Mouse (Mus musculus): Measurements from ENCODE around the gene Myh2. TPM values are rescaled to one million over a fixed set of nuclear protein-coding genes. Genes with fewer than 3 reads are reported as not detected.

Myh2 gene
- not detected for total RNA-seq (2022)

- no peak for DNase-seq
Measured at GRCm38 (mm10) chr11:67170727-67171126, at the start of gene Myh2. Gene Myh2, plus strand, starts transcription at chr11:67171027.

GRCm38 (mm10) chr11:67124943-67125342, 45.9 kb upstream of the Myh2 start:
- DNase-seq: no peak

GRCm38 (mm10) chr11:67125361-67125760, 45.5 kb upstream of the Myh2 start:
- no peak for DNase-seq

DNA sequence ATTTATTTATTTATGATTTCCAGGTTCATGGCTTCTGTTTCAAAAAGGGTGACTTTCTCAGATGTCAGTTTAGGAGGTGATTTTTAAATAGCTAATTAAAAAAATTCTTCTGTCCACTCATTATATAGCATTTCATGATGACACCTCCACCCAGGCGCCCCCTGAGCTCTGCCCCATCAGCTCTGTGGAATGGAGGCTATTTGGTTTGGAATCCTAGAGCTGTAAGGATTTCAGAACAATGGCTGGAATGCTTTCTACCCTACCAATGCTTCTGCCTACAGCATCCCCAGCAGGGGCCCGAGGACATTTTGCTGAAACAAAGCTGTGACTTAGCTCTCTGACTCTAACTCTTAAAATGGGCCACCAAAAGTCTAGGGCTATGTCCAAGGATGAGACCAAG, 37.3 kb upstream of the Myh2 start:
- no peak for DNase-seq

- no peak for DNase-seq
Measured at GRCm38 (mm10) chr11:67134654-67135053, 36.2 kb upstream of the Myh2 start.

- DNase-seq: no peak
Measured at GRCm38 (mm10) chr11:67135532-67135931, 35.3 kb upstream of the Myh2 start.

- no peak for DNase-seq
Measured at GRCm38 (mm10) chr11:67139556-67139955, 31.3 kb upstream of the Myh2 start.

- no peak for DNase-seq
Measured at GRCm38 (mm10) chr11:67140175-67140574, 30.7 kb upstream of the Myh2 start.

GRCm38 (mm10) chr11:67141031-67141430, 29.8 kb upstream of the Myh2 start:
- DNase-seq: no peak

GRCm38 (mm10) chr11:67142047-67142446, 28.8 kb upstream of the Myh2 start:
- DNase-seq: peak; percentile 40

GRCm38 (mm10) chr11:67143065-67143464, 27.8 kb upstream of the Myh2 start:
- DNase-seq: no peak

DNA sequence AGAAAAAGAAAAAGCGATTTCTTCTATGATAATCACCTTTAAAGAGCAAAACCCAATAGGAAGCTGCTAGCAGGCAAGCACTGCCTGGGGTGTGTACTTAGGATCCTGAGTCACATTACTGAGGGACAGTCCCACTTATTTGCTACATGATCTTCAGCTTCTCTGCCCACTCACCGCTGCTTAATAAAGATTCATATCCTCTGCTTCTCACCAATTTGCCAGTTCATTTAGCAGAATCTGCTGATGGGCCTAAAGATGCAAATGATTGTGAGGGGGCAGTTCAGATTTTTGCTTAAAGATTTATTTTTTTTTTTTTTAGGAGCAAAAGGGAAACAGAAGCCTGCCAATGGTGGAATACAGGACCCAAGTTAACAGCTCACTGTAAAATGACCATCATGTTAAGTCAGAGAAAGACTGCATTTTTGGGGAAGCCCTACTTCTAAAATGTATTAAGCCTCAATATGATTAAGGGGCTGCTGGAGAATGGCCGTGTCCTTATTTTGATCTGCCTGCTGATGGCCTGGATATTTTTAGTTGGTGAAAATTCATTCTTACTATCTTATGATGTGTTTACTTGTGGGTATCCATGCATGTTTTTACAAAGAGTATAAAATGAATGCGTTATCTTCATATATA, 26.8 kb upstream of the Myh2 start:
- DNase-seq: no peak

- no peak for DNase-seq
Measured at GRCm38 (mm10) chr11:67144559-67145265, 26.1 kb upstream of the Myh2 start.

DNA sequence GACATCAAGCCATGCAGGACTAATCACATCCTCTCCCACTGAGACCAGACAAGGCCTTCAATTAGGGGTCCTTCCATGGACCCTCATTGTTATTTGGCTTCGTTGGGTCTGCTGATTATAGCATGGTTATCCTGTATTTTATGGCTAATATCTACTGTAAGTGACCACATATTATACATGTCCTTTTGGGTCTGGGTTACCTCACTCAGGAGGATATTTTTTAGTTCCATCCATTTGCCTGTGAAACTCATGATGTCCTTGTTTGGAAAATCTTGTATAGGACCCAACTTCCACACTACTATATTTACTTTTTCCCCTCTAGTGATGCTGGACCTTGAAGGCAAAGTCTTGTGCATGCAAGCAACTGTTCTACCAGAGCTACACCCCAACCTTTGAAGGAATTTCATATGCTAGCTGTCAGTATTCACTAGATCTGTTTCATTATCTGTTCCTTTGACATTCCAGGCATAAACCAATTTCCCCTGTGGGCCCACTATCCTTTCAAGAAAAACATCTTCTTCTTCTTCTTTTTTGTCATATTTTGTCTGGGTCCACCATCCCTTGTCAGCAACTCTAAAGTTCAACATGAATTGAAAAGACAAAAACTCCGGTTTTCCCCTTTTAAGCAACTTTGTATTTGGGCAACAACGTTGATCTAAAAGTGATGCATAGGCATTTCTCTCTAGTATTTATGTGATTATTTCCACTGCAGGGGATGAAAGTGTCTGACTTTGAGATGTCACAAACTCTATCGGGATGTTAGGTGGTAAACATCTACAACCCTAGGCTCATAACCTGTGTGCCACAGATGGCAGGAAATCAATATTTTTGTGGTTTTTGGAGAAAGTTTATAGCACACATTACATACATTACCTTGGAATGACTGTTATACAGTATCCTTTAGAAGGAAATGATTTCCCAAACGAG, 25.1 kb upstream of the Myh2 start:
- DNase-seq: no peak

GRCm38 (mm10) chr11:67146409-67147282, 24.2 kb upstream of the Myh2 start:
- no peak for DNase-seq

DNA sequence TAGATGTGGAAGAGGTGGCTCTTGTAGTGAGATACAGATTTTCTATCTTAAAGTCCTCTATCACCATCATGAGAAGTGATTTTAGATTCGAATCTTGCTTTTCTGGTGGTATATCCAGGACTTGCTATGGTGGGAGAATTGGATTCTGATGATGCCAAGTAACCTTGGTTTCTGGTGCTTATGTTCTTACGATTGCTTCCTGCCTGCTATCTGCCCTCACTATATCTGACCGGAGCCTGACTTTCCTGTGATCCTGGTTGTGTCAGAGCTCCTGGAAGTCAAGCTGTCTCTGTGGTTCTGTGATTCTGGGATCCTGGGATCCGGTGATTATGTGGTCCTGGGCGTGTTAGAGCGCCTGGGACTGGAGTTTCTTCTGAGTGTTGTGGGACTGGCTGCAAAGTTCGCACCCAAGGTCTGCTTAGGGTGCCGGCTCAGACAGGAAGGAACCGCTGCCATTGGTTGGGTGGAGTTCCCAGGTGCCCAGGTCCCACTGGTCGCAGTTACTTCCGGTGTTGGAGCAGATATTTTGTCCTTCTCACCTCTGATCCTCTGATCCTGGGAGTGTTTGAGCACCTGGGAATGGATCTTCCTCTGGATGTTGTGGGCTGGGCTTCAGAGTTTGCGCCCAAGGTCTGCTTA, 23.4 kb upstream of the Myh2 start:
- DNase-seq: no peak

DNA sequence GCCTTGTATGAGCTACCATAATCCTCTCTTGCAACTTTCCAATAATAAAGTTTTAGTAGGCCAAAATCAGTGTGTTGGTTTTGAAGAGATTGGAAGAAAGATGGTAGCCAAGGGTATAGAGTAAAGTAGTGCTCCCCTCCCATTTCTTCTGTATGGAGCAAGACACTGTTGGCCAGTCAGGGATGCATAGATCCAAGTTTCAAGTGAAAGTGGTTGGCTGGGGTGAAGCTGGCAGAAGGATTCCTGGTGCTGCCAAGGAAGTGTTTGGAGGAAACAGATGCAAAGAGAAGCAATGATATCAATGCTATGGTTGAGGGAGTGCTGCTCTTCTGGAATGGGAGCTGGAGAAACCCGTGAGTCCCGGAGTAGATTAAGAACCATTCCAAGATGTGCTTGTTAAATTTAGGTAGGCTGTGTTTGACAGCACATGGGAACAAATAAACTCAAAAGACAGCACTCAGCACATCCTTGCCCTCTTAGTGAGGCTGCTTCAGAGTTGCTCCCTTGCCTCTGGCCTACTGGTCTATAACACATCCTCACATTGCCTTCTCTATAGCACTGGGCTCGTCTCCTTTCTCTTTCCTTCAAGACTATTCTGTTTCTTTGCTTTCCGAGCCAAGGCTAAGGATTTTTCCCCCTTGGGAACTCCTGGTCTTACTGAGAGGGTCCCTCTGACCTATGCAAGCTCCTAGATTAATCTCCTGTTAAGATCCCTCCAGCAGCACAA, 22.4 kb upstream of the Myh2 start:
- DNase-seq: no peak

DNA sequence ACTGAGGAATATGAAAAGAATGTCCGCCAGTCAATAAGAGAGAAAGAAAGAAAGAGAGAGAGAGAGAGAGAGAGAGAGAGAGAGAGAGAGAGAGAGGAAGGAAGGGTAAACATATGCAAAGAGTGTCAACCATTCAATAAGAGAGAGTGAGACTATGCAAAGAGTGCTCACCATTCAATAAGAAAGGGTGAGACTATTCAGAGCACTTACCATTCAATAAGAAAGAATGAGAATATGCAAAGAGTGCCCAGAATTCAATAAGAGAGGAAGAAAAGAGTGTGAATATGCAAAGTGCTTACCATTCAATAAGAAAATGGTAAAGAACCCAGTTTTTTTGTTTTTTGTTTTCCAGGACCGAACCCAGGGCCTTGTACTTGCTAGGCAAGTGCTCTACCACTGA, 20.6 kb upstream of the Myh2 start:
- no peak for DNase-seq

DNA sequence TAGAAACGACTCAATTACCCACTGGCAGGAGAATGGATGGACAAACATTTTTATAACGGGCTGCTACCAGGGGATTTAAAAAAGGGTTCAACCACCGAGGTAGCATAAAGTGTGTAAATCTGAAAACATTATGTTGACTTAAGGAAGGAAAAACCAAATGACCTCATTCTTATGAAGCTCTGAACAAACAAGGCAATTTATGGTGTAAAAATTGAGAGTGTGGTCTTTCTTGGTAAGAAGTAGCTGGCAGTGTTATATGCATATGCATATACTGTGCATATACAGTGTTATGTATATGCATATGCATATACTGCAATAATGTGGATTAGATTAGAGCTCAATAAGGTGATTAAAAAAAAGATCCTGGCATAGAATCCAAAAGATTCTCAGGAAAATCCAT, 19.7 kb upstream of the Myh2 start:
- no peak for DNase-seq

DNA sequence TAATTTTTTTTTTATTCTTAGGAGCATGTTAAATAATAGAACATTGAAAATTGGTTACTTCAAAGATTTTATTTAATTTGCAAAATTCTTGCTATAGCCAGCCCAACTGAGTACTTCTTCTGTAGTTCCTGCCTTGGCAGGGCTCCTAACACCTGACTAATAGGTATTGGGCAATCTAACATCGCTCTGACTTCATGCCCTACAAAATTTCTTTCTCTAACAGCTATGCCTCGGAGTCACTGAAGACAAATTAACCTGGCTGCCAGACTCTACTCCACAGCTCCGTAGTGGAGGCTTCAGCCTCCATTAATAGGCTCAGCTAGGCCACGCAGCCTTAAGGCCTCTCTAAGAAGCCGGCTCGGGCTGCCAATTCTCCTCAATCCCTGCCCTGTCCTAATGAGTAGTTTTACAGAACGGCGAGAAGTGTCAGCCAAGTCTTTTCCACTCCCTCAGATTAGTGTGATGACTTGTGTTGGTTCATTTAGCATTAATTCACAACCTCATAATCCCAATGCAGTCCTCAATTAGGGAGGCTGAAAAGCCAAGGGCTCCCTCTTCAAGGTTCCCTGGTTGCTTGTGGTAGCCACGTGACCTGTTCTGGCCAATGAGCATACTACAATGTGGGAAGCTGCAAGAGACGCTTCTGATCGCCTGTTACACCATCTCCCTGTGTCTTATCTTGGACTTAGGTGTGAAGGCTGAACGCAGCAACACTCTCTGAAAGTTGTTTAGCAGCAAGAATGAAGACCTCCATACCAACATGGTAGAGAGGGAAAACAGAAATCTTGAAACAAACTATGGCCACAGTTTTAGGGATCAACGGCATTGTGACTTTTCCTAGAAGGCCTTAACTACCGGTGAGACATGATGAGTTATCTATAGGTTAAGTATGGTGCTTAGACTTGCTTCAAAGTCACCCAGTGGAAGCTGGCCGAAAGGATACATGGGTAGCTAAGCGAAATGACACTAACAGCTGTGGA, 18.9 kb upstream of the Myh2 start:
- peak; percentile 15 for DNase-seq
